Mouse (Mus musculus): ENCODE results near the gene Scnn1a.

GRCm38 (mm10) chr6:125314746-125315145, 5.7 kb upstream of the Scnn1a start:
- TF ChIP-seq SRF (IDR thresholded peaks at IDR 0.05; ENCODE audit: control insufficient read depth, insufficient read length, low read depth) (no peak), E2F4 (IDR thresholded peaks at IDR 0.05; ENCODE audit: insufficient read depth) (no peak), TCF12 (IDR thresholded peaks at IDR 0.05; ENCODE audit: insufficient read depth, poor library complexity, severe bottlenecking) (no peak), POLR2A (IDR thresholded peaks at IDR 0.05; ENCODE audit: insufficient read length, low read depth) (no peak), USF1 (IDR thresholded peaks at IDR 0.05; ENCODE audit: low read depth) (no peak), TCF3 (IDR thresholded peaks at IDR 0.05; ENCODE audit: insufficient read length, low read depth) (no peak), MAX (IDR thresholded peaks at IDR 0.05; ENCODE audit: low read depth) (no peak), MYOD1 (IDR thresholded peaks at IDR 0.05; ENCODE audit: control insufficient read depth in 1 of 3, insufficient read length in 2 of 3, low read depth in 2 of 3) (no peak)
